Mouse (Mus musculus) left cerebral cortex, adult 11 months (tissue): ENCODE data around the gene Taf8.

ENCODE experiments used
- DNase-seq: peaks from one replicate; pipeline ENCODE4 v3.0.0; 2022; ENCODE audit warnings: low spot score

Taf8 gene

DNA sequence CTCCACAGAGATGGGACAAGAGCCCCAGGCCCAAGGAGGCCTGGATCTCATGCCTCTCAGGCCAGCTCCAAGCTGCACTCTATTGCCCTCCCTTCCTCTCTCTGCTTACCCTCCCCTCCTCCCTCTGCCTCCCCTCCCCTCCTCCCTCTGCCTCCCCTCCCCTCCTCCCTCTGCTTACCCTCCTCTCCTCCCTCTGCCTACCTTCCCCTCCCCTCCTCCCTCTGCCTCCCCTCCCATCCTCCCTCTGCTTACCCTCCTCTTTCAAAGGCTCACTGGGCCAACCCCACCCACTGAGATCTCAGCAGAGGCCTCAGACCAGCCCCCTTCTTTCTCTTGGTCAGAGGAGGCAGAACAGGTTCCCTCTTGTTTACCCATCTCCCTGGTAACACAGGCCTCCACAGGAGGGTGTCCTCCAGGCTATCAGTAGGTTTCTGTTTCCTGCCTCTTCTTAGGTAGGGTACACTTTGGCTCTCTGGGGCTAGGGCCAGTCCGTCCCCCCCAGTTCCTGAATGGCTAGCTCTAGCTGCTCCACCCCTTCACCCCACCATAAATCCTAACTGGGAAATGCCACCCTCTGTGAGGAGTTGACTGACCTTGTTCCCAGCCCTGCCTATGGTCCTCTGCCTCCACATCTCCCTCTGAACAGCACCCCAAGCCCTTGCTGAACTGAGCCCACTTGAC lies 17.7 kb downstream of the Taf8 start:
- DNase-seq, result no peak

DNA sequence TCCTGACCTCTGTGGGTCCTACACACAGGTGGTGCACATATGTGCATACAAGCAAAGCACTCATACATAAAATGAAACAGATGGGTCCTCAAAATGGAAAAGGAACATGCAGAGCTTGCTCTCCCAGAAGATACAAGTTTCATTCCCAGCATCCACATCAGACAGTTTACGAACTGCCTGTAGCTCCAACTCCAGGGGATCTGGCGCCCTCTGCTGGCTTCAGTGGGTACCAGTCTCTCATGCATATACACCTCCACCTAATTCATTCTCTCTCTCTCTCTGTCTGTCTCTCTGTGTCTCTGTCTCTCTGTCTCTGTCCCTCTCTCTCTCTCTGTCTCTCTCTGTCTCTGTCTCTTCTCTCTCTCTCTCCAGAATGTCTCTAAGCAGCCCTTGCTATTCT lies 19.7 kb downstream of the Taf8 start:
- no peak for DNase-seq

DNA sequence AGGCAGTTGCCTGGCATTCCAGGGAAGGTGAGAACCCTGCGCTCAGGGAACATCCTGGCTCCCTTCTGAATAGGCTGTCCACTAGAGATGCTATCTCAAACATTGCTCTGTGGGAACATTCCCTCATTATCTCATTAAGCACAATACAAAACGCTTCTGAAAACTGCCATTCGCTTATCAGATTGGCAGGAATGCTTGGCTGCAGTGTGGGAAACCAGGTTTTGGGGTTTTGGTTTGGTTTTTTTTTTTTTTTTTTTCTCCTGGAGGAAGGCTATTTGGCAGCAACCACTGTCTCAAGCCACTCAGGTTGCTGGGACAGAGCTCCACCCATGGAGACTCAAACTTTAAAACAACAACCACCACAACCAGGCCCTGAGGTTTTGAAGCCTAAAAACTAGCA lies 22.2 kb downstream of the Taf8 start:
- no peak for DNase-seq

DNA sequence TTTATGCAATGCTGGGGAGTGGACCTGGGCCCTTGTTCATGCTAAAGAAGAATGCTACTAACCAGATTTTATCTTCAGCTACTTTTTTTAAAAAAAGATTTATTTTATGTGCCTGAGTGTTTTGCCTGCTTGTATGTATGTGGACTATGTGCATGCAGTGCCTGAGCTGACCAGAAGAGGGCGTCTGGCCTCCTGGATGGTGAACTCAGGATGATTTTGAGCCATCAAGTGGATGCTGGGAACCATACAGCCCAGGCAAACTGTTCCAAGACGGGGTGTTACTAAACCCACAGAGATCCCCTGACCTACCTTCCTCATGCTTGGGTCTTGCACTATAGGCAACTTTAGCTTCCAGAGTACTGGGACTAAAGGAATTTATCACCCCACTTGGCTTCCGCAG lies 26.4 kb downstream of the Taf8 start:
- DNase-seq, result no peak

DNA sequence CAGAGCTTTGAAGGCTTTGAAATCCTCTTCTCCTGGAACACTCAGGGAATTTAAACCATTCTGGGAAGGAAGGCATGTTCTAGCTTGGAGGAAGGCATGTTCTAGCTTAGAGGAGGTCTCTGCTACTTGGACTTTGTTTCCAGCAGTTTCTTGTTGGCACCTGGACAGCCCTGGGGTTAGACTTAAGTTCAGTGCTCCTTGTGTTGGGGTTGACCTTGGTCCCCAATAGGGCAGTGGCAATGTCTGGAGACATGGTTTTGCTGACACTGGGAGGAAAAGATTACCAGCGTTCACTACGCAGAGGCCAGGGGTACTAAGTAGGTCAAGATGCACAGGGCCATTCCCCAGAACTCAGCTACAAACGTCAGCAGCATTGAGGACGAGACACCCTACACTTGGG lies 26.9 kb downstream of the Taf8 start:
- no peak for DNase-seq

DNA sequence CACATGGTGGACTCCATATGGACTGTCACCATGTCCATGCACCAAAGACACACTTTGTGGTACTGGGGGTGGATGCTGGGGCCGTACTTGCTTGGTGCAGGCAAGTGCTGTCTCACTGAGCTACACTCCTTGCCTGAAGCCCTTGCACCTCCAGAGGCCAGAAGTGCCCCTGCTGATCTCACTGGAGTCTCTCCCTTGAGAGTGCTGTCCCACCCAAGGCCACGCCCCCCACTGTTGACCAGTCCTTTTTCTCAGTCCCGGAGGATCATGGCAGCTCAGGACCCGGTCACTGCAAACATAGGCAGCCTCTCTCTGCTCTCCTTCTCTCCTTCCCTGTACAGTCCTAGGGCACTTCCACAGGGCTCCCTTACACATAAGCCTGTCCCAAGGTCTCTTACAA lies 27.8 kb downstream of the Taf8 start:
- DNase-seq, result no peak

DNA sequence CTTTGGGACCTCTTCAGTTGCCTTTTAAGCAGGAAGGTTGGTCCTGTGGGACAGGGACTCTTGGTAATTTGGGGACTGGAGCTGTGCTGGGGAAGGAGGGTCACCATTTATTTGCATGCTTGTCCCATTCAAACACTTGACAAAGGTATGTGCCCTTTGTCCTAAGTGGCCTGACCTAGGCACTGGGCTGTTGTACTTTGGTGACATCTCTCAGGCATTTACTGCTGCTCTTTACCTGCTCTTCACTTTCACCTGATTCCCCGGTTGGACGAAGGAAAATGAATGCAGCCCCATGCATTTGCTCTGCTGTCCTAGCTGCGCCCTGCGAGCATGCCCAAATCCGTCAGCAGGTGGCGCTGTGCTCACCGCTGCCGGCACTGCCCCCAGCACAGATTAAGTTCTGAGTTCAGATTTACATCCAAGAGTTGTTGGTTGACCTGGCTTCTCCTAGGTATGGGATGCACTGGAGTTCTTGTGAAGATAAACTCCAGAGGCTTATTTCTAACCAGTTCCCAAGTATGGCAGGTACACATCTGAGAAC lies 28.6 kb downstream of the Taf8 start:
- DNase-seq, result no peak

DNA sequence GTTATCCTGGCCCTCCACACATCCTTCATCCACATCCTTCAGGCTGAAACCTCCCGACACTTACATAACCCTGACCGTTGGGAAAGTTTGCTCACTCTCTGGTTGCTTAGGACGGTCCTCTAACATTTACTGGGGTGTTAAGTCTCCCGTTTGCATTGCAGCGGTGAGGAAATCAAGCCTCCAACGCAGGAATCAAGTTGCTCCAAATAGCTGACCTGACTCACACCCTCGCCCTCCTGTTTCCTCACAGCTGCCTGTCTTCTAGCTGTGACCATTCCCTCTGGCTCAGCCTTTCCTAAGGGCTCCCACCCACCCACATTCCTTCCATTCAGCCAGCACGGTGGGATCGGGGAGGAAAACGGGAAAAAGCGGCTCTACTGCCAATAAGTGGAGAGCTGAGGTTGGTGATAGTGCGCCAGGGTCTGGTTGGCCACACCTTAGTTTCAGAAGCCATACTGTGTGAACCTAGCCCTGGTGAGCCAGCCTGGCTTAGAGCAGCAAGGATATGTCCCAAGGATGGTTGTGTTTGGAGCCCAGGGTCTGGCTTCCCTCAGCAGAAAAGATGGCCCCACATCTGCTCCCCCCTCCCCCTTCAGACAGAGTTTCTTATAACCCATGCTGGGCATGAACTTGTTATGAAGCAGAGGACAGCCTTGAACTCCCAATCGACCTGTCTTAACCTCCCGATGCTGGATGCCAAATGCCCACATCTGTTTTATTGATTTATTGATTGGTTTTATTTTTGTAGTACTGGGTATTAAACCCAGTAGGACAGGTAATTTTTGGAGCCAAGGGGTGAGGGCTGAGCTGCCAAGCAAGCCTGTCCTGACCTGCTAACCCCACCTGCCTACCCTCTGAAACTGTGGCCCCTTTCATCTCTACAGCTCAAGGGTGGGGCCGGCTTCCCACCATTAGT lies 29.4 kb downstream of the Taf8 start:
- no peak for DNase-seq

DNA sequence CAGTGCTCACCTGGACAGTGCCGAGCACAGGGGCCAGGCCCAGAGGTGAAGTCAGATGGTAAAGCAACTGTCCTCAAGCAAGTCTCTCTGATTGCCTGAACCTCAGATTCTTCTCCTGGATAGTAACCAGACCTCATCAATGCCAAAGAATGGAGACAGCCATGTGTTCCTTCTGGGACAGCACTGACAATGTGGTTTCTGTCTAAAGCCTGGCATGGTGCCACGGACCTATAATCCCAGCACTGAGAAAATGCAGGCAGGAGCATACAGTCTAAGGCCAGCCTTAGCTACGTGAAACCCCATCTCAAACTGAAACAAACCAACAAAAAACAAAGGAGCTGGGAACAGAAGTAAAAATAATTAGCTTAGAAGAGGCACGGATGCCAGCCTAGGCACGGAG lies 31.4 kb downstream of the Taf8 start:
- no peak for DNase-seq

DNA sequence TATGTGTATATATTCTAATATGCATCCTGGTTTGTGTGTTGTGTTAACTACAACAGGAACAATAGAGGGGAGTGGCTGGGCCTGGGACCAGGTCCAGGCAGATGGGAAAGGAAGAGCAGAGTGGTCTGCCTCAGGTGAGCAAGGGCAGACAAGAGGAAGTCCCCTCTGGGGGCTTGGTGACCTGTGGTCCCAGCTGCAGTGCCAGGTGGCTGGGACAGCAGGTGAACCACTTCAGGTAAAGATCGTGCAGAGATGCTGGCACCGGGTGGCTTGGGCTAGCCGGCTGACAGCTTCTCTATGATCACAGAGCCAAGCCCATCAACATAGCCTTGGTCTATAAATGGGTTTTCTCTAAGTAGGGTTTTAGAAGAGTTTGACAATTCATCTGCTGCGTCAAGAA lies 32.0 kb downstream of the Taf8 start:
- no peak for DNase-seq

DNA sequence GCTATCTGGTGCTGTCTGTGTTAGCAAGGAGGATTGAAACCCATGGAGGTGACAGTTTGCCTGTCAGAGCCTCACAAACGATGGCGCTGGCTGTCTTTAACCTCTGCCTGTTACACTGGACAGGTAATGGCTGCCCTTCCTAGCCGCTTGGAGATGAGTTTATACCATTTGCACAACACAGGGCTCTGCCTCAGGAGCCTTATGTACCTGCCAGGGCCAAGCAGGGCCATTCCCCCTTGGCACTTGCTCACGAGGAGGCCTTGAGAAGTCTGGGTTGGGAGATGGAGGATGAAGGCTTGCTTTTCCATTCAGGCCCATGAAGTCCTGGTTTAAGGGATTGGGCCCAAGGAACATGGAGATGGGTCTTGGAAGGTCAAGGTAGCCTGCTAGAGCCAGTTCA lies 32.5 kb downstream of the Taf8 start:
- no peak for DNase-seq

DNA sequence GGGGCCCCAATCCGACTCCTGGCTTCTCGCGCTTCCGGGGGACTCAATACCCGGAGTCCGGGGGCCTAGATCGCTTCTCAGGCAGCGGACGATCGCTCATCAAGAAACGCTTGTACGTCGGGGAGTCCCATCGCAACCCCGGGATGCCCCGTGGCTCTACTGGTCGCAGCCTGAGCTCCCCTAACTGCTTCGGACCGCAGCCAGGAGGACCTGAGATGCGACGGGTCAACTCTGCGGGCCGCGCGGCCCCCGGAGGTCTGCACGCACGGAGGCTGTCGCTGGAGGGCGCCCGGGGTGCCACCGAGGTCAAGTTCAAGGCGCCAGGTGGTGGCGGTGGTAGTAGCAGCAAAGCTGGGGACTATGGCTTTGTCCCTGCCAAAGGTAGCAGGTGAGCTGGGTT lies 33.6 kb downstream of the Taf8 start:
- no peak for DNase-seq

DNA sequence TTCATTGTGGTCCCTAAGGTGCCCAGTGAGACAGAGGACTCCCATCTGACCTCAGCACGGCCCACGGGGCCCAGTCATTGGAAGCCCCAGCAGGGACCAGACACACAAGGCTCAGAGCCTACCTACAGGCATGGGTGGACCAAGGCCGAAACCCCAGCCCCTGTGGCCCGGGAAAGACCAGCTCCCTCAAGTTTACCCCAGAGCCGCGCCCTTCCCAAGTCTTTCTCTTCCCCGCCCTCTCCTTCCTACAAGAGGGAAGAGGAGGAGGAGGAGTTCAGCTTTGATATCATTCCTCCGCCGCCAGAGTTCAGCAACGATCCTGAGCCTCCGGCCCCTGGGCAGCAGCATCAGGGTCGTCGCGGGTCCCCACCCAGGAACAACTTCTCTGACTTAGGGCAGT lies 34.0 kb downstream of the Taf8 start:
- DNase-seq, result no peak

DNA sequence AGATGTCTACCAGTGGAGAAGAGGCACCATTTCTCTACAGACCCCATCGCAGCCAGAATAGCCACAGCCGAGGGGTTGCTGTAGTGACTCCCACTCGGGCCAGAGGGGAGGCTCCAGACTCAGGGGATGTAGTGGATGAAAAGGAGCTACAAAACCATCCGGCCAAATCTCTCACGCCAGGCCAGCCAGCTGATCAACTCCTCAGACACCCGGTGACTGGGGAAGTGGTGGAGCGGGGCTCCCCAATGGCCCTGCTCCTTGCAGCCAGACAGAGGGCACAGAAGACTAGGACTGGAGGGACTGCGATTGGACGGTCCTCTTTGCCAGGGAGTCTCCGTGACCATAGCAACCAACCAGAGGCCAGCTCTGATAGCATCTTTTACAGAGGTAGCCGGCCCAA lies 34.4 kb downstream of the Taf8 start:
- DNase-seq, result no peak

DNA sequence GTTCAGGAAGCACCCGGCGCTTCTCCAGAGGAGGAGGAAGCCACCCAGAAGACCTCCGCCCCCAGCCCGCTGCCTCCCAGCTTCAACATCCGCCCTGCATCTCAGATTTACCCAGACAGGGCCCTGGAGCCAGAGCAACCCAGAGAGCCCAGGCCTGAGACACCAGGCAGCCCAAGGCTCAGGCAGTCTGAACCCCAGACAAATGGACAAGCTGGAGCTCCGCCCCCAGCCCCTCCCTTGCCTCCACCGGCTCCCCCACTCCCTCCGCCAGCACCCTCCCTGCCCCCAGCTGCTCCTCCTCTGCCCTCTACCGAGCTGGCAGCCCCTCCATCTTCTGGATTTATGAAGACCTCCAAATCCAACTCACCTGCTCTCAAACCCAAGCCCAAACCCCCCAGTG lies 35.8 kb downstream of the Taf8 start:
- no peak for DNase-seq

DNA sequence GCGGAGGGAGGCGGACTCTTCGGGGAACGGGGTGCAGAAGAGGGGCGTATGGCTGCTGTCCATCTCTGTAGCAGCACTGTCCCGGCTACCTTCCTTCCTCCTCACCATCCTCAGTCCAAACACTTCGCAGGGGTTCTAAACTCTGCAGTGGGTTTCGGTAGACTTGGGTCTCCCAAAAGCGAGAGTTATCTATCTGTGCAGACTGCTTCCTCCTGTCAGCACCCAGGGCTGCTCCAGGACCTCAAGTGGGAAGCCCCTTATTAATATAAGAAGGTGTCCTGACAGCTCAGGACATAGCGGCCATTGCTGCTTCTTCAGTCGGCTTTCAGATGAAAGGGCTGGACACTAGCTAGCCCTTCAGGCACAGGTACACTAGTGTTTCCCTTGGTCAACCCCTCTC lies 37.1 kb downstream of the Taf8 start:
- no peak for DNase-seq

DNA sequence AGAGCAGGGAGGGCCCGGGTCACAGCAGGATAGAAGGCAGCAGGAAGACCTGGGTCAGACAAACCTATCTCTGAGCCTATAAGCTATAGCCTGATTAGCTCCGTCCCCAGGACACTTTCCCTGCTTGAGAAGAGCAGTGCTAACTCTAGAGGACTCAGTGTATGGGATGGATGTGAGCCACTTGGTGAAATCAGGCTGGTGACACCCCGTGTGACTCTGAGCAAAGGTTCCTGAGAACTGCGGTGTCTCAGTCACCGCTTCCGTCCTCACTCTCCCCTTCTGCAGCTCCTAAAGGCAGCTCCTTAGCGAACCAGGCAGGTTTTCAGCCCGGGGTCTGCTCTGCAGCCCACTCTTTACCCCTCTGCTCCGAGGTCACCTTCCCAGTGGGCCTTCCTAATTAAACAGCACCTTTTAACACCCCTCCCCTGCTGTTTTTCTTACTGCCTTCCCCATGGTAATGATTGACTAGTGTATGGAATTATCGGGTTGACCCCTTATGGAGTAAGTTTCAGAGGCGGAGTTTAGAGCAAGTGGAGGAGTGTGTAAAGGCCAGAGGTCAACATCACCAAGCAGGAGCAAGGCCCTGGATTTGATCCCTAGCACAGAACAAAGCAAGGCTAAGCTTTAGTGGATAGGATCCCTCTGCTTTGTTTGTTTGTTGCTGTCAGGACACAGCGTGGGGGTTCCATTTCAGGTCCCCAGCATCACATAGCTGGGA lies 37.7 kb downstream of the Taf8 start:
- no peak for DNase-seq

DNA sequence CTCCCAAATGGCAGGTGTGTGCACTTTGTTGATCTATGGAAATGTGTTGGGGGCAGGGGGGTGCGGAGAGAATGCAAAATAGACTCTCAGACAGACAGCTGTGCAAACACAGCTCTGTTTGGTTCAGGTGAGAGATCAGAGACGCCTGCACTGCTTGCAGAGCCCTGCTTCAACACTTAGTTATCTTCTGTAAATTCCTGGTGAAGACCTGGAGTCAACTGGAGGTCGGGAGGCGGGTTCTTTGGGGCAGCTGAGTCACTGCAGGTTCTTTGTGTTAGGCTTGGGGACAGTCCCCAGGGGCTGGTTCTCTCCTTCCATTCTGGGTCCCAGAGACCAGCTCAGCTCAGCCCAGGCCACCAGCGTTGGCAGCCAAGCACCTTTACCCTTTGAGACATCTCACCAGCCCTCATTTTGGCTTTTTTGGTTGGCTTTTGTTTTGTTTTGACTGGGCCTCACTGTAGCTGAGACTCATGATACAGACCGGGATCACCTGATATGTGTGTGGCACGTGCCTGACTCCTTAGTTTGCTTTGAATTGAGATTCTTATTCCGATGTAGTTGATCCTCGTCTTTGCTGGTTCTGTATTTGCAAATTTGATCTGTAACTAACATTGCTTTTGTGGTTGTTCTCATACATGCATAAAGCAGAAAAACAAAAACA lies 39.2 kb downstream of the Taf8 start:
- DNase-seq, result no peak

DNA sequence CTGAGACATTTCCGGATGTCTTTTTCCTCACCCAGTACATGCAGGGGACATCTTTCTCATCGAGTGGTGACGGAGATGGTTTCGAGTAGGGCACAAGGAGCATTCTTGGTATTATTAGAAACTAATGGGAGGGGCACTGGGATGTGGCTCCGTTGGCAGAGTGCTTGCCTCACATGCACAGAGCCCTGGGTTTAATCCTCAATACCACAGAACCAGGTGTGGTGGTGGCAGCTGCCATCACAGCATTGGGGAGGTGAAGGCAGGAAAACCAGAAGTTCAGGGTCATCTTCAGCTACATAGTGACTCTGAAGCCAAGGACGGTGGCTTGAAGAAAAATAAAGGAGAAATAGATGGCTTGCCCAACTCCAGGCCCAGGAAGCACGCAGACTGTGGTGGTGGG lies 39.9 kb downstream of the Taf8 start:
- no peak for DNase-seq

DNA sequence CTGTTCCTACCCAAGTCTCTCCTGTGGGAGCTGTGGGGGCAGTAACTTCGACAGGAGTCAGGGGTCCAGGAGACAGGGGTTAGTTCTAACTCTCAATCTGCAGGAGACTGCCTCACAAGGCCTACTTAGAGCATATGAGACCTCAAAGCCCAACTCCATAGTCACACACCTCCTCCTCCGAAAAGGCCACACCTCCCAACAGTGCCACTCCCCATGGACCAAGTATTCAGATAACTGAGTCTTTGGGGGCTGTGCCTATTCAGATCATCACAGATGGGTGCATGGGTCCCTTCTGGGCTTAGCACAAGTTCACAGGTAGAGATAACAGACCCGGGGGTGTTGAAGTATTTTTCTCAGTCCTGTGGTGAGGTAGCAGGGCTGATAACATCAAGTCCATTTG lies 40.4 kb downstream of the Taf8 start:
- no peak for DNase-seq

DNA sequence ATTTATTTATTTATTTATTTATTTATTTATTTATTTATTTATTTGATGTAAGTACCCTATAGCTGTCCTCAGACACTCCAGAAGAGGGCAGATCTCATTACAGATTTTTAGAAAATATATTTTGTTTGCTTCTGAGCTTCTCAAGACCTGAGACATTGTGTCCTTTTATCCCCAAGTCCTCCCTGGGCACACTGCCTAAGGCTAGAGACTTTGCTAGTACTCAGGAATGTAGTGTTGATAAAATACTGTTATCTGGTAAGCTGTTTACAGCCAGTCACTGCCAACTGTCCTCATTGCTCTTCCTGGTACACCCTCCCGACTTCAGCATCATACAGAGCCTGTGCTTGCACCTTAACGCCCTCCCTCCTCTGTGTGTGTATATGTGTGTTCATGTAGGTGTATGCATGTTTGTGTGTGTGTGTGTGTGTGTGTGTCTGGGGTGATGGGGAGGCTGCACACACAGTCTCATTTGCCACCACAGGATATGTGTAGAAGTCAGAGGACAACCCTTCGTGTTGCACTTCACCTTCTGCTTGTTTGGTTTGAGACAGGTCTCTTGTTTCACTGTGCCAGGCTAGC lies 42.7 kb downstream of the Taf8 start:
- no peak for DNase-seq

DNA sequence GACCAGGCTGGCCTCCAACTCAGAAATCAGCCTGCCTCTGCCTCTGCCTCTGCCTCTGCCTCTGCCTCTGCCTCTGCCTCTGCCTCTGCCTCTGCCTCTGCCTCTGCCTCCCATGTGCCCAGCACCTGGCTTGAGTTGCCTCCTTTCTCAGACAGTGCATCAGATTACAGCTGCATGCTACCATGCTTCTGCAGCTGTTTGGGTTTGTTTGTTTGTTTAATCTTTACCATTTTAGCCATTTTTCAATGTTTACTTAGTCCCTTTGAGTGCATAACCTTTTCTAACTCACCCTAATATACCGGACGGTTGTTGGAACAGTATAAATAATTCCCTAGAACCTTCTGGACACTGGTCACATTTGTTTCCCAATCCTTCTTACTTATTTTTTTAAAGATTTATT lies 43.2 kb downstream of the Taf8 start:
- no peak for DNase-seq
